Mouse (Mus musculus) neural tube, embryonic 12.5 days (tissue): ENCODE results near the gene Hrg. TPM values are rescaled to one million over a fixed set of nuclear protein-coding genes. Genes with fewer than 3 reads are reported as not detected.
"Not testable (repeated sequence)": the region's sequence is repeated elsewhere in the genome, so short reads cannot be mapped to it uniquely, and the experiment has no call there.

Source experiments
- ATAC-seq: fragments of 200-750 bp; cut with Nextera tagmentation; 2 replicates; pipeline ENCODE4 v1.8.0; 2017; ENCODE audit warnings: low read depth, mild to moderate bottlenecking, moderate TSS enrichment, moderate library complexity; ENCODE audit not compliant: low FRiP score
- H3K27ac ChIP-seq: fragments of 300-500 bp; sonication (generic); 2 replicates; pipeline ENCODE4 v1.5.1; 2016
- H3K27me3 ChIP-seq: fragments of 300-500 bp; sonication (generic); replicated peaks from 2 replicates; pipeline ENCODE4 v1.6.1; 2016; ENCODE audit warnings: mild to moderate bottlenecking
- H3K36me3 ChIP-seq: fragments of 300-500 bp; sonication (generic); 2 replicates; pipeline ENCODE4 v1.6.1; 2016; ENCODE audit warnings: mild to moderate bottlenecking
- H3K4me1 ChIP-seq: fragments of 300-500 bp; sonication (generic); 2 replicates; pipeline ENCODE4 v1.6.1; 2016
- H3K4me2 ChIP-seq: fragments of 300-500 bp; sonication (generic); replicated peaks from 2 replicates; pipeline ENCODE4 v1.6.1; 2016; ENCODE audit warnings: mild to moderate bottlenecking
- H3K4me3 ChIP-seq: fragments of 300-500 bp; sonication (generic); 2 replicates; pipeline ENCODE4 v1.5.1; 2016
- H3K9ac ChIP-seq: fragments of 300-500 bp; sonication (generic); 2 replicates; pipeline ENCODE4 v1.6.1; 2016; ENCODE audit warnings: mild to moderate bottlenecking
- H3K9me3 ChIP-seq: fragments of 300-500 bp; sonication (generic); 2 replicates; pipeline ENCODE4 v1.6.1; 2016; ENCODE audit warnings: mild to moderate bottlenecking
- WGBS: fragments of 180-500 bp; shearing (Covaris S2); methylation state at CpG from one replicate; pipeline ENCODE4 v1.1.7; 2016; 5-methylcytosine and 5-hydroxymethylcytosine counted together
- polyA plus RNA-seq: library from polyadenylated mRNA; unstranded; fragments of >200 nt; fragmentation: Nextera tagmentation; extraction: Ambion mirVana; gene quantifications from 2 replicates; pipeline ENCODE4 v1.2.1, GENCODE M21; 2016

Gene Hrg
- polyA plus RNA-seq, 1 experiment from 2014 or later, result not detected

- Histone ChIP-seq H3K4me3 (no peak overlapping the region), H3K4me1 (no peaks in the 10 kb centered on the region), H3K27me3 (no peaks in the 10 kb centered on the region), H3K9ac (no peak overlapping the region), H3K4me2 (no peak overlapping the region), H3K9me3 (no peaks in the 10 kb centered on the region), H3K36me3 (no peaks in the 10 kb centered on the region), H3K27ac (no peak overlapping the region)
- WGBS, result 86% methylated on average over 11 of the region's 11 CpGs
- ATAC-seq, result no peak
Observed at GRCm38 (mm10) chr16:22931431-22932200, 19.3 kb upstream of the Hrg start.

GRCm38 (mm10) chr16:22937631-22938030 is 13.2 kb upstream of the Hrg start:
- H3K27me3 ChIP-seq, result no peaks in the 10 kb centered on the region
- no peaks in the 10 kb centered on the region for H3K4me1 ChIP-seq
- no peaks in the 10 kb centered on the region for H3K36me3 ChIP-seq
- H3K4me3 ChIP-seq, result no peak overlapping the region
- no peak overlapping the region for H3K27ac ChIP-seq
- 90% methylated on average over 12 of the region's 12 CpGs for WGBS
- H3K9me3 ChIP-seq, result no peaks in the 10 kb centered on the region
- no peak overlapping the region for H3K9ac ChIP-seq
- H3K4me2 ChIP-seq, result no peak overlapping the region
- ATAC-seq, result no peak

DNA sequence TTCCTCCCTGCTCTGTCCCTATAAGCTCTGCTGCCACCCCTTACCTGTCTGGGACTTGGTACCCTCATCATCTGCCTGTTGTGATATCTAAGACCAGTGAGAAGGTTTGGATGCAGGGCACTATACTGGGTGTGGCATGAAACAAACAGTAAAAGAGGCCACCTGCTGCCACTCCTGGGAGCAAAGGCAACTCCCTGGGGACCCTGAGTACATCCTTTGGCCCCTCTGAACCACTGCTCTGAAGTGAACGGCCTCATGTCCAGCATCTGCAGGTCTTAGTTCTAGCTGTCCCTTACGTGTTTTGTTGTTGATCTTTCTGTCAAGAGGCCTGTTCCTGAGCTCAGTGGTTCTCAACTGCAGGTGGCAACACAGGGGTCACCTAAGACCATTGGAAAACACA is 12.3 kb upstream of the Hrg start:
- no peak overlapping the region for H3K9ac ChIP-seq
- 76% methylated on average over 2 of the region's 2 CpGs for WGBS
- H3K27ac ChIP-seq, result no peak overlapping the region
- no peak for ATAC-seq
- H3K4me2 ChIP-seq, result no peak overlapping the region
- H3K4me3 ChIP-seq, result no peak overlapping the region
- no peaks in the 10 kb centered on the region for H3K27me3 ChIP-seq
- no peaks in the 10 kb centered on the region for H3K9me3 ChIP-seq
- H3K36me3 ChIP-seq, result no peaks in the 10 kb centered on the region
- no peaks in the 10 kb centered on the region for H3K4me1 ChIP-seq

- Histone ChIP-seq H3K27ac (no peak overlapping the region), H3K9me3 (no peaks in the 10 kb centered on the region), H3K4me1 (no peaks in the 10 kb centered on the region), H3K4me2 (no peak overlapping the region), H3K4me3 (no peak overlapping the region), H3K9ac (no peak overlapping the region), H3K27me3 (no peaks in the 10 kb centered on the region), H3K36me3 (no peaks in the 10 kb centered on the region)
- no peak for ATAC-seq
- 86% methylated on average over 8 of the region's 8 CpGs for WGBS
Observed at GRCm38 (mm10) chr16:22939120-22939695, 11.7 kb upstream of the Hrg start.

- H3K27ac ChIP-seq, H3K4me3 ChIP-seq, H3K9me3 ChIP-seq, H3K4me1 ChIP-seq, H3K27me3 ChIP-seq, ATAC-seq, H3K4me2 ChIP-seq, H3K36me3 ChIP-seq, H3K9ac ChIP-seq: not testable (repeated sequence)
Observed at GRCm38 (mm10) chr16:22941825-22942476, 8.9 kb upstream of the Hrg start.

DNA sequence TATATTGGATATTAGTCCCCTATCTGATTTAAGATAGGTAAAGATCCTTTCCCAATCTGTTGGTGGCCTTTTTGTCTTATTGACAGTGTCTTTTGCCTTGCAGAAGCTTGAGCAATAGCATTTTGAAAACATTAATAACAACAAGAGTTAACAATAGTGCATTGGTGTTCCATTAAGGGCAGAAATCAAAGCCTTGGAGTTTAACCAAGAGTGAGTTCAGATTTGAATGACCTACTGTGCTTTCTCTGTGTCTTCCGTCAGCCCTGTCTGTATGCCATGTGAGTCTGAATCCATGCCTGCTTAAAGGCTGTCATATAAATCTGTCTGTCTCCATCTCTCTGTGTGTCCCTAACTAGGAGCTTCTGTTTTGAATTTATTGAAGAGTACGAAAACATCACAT is 3.5 kb upstream of the Hrg start:
- no peak overlapping the region for H3K4me2 ChIP-seq
- ATAC-seq, result no peak
- 82% methylated on average over 2 of the region's 2 CpGs for WGBS
- no peaks in the 10 kb centered on the region for H3K4me1 ChIP-seq
- no peaks in the 10 kb centered on the region for H3K9me3 ChIP-seq
- no peaks in the 10 kb centered on the region for H3K27me3 ChIP-seq
- no peak overlapping the region for H3K27ac ChIP-seq
- no peak overlapping the region for H3K4me3 ChIP-seq
- no peak overlapping the region for H3K9ac ChIP-seq
- H3K36me3 ChIP-seq, result no peaks in the 10 kb centered on the region

- Histone ChIP-seq H3K36me3 (no peaks in the 10 kb centered on the region), H3K4me2 (no peak overlapping the region), H3K27me3 (no peaks in the 10 kb centered on the region), H3K27ac (no peak overlapping the region), H3K9me3 (no peaks in the 10 kb centered on the region), H3K4me3 (no peak overlapping the region), H3K9ac (no peak overlapping the region), H3K4me1 (no peaks in the 10 kb centered on the region)
- WGBS, result 41% methylated on average over 4 of the region's 4 CpGs
- no peak for ATAC-seq
Observed at GRCm38 (mm10) chr16:22953069-22953468, 2.2 kb downstream of the Hrg start.

- Histone ChIP-seq H3K36me3 (no peaks in the 10 kb centered on the region), H3K27ac (no peak overlapping the region), H3K9me3 (no peaks in the 10 kb centered on the region), H3K4me2 (peak overlapping the region; percentile 41), H3K27me3 (no peaks in the 10 kb centered on the region), H3K4me3 (no peak overlapping the region), H3K4me1 (no peaks in the 10 kb centered on the region), H3K9ac (no peak overlapping the region)
- ATAC-seq, result peak; percentile 73
- 32% methylated on average over 13 of the region's 13 CpGs for WGBS
Observed at GRCm38 (mm10) chr16:22955397-22956084, 4.7 kb downstream of the Hrg start.

DNA sequence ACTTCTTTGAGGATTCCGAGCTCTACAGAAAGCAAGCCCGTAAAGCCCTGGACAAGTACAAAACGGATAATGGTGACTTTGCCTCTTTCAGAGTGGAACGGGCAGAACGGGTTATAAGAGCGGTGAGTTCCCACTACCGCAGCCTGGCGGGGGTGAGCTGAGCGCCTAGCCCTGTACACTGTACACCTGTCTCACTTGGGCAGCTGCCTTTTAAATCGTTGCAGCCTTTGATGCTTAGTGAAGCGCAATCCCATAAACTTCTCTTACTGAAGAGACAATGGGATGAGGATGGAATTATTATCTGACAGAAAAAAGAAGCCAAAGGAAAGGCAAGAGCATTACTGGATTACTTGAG is 5.2 kb downstream of the Hrg start:
- peak; percentile 79 for ATAC-seq
- H3K27ac ChIP-seq, result no peak overlapping the region
- H3K27me3 ChIP-seq, result no peaks in the 10 kb centered on the region
- no peaks in the 10 kb centered on the region for H3K4me1 ChIP-seq
- no peaks in the 10 kb centered on the region for H3K9me3 ChIP-seq
- peak overlapping the region; percentile 41 for H3K4me2 ChIP-seq
- H3K4me3 ChIP-seq, result no peak overlapping the region
- no peaks in the 10 kb centered on the region for H3K36me3 ChIP-seq
- WGBS, result 57% methylated on average over 11 of the region's 11 CpGs
- H3K9ac ChIP-seq, result no peak overlapping the region

- no peak overlapping the region for H3K4me3 ChIP-seq
- 93% methylated on average over 8 of the region's 8 CpGs for WGBS
- ATAC-seq, result no peak
Observed at GRCm38 (mm10) chr16:22961073-22961472, 10.2 kb downstream of the Hrg start.

GRCm38 (mm10) chr16:22962256-22962655 is 11.4 kb downstream of the Hrg start:
- H3K4me2 ChIP-seq, result no peak overlapping the region
- no peaks in the 10 kb centered on the region for H3K4me1 ChIP-seq
- 86% methylated on average over 5 of the region's 5 CpGs for WGBS
- H3K4me3 ChIP-seq, result no peak overlapping the region
- no peak for ATAC-seq
- H3K27ac ChIP-seq, result no peak overlapping the region
- H3K36me3 ChIP-seq, result no peaks in the 10 kb centered on the region
- H3K9me3 ChIP-seq, result no peaks in the 10 kb centered on the region
- no peak overlapping the region for H3K9ac ChIP-seq
- H3K27me3 ChIP-seq, result no peaks in the 10 kb centered on the region

More at GRCm38 (mm10) chr16:22961073-22961472, 10.2 kb downstream of the Hrg start:
- no peaks in the 10 kb centered on the region for H3K4me1 ChIP-seq
- H3K9me3 ChIP-seq, result no peaks in the 10 kb centered on the region
- H3K4me2 ChIP-seq, result no peak overlapping the region
- H3K27me3 ChIP-seq, result no peaks in the 10 kb centered on the region
- no peaks in the 10 kb centered on the region for H3K36me3 ChIP-seq
- H3K9ac ChIP-seq, result no peak overlapping the region
- H3K27ac ChIP-seq, result no peak overlapping the region

DNA sequence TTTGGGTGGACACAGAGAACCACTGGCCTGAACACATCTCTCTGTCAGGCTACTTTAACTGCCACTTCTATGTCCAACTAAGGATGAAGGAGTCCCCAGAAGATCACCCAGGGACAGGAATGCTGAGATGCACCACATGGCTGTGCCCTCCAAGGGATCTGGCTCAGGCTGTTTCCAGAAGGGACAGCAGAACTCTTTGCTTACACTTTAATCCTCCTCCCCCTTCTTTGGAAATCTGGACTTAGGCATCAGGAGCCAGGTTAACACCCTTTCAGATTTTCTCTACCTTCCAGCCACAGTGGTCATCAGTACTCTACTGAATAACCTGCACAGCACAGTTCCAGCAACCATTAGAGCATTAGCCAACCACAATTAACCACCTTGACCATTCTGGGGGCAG is 12.4 kb downstream of the Hrg start:
- H3K36me3 ChIP-seq, result no peaks in the 10 kb centered on the region
- H3K9ac ChIP-seq, result no peak overlapping the region
- no peak overlapping the region for H3K27ac ChIP-seq
- no peaks in the 10 kb centered on the region for H3K27me3 ChIP-seq
- H3K9me3 ChIP-seq, result no peaks in the 10 kb centered on the region
- H3K4me2 ChIP-seq, result no peak overlapping the region
- H3K4me1 ChIP-seq, result no peaks in the 10 kb centered on the region
- no peak overlapping the region for H3K4me3 ChIP-seq
- no peak for ATAC-seq
